Mouse (Mus musculus): ENCODE measurements around the gene Casp9.

GRCm38 (mm10) chr4:141762102-141762598 lies 31.3 kb upstream of the Casp9 start:
- TF ChIP-seq TAL1 (IDR thresholded peaks at IDR 0.05; ENCODE audit: low read length) (no peak), TCF12 (IDR thresholded peaks at IDR 0.05; ENCODE audit: low read depth, low read length) (no peak), POLR2A (IDR thresholded peaks at IDR 0.05; ENCODE audit: control insufficient read depth in 1 of 2, insufficient read depth in 1 of 2, low read depth in 1 of 2, low read length in 2 of 2, poor library complexity in 1 of 2) (no peak), CTCF (IDR thresholded peaks at IDR 0.05 in 2 of 3, conservative IDR thresholded peaks at IDR 0.05 in 1 of 3; ENCODE audit: control insufficient read depth in 1 of 3, insufficient read depth in 1 of 3, low read depth in 2 of 3, low read length in 3 of 3, poor library complexity in 1 of 3, severe bottlenecking in 1 of 3) (no peak), USF1 (IDR thresholded peaks at IDR 0.05; ENCODE audit: low read depth, low read length) (no peak), GABPA (IDR thresholded peaks at IDR 0.05; ENCODE audit: low read depth, low read length) (no peak), GATA1 (IDR thresholded peaks at IDR 0.05; ENCODE audit: low read depth, low read length) (no peak), HCFC1 (IDR thresholded peaks at IDR 0.05; ENCODE audit: low read depth, low read length) (no peak)
